Mouse (Mus musculus) spleen, adult 2 months (tissue): ENCODE data around the gene Ptprr.

Source experiments
- CTCF ChIP-seq: fragments of 200-500 bp; IDR thresholded peaks from 2 replicates; pipeline ENCODE4 v1.5.1; 2011; ENCODE audit warnings: mild to moderate bottlenecking, inconsistent platforms; ENCODE audit not compliant: insufficient read depth, insufficient read length, insufficient replicate concordance; ENCODE audit errors: extremely low read depth
- POLR2A ChIP-seq: fragments of 200-500 bp; IDR thresholded peaks from 2 replicates; pipeline ENCODE4 v1.6.1; 2011; ENCODE audit warnings: low read depth, low read length, inconsistent platforms

GRCm38 (mm10) chr10:116196596-116197415 is 178.8 kb downstream of the Ptprr start:
- TF ChIP-seq CTCF (no peak), POLR2A (no peak)
